Mouse (Mus musculus) ES-CJ7 (cell line): ENCODE data around the gene Chil1.

ENCODE experiments used
- DNase-seq: peaks from one replicate; pipeline ENCODE4 v3.0.0; 2011; ENCODE audit warnings: low read depth, low spot score

Chil1 gene

GRCm38 (mm10) chr1:134230638-134231228, 48.8 kb downstream of the Chil1 start:
- no peak for DNase-seq

- no peak for DNase-seq
Measured at GRCm38 (mm10) chr1:134231270-134231669, 49.3 kb downstream of the Chil1 start.

GRCm38 (mm10) chr1:134231681-134232080, 49.7 kb downstream of the Chil1 start:
- no peak for DNase-seq

- no peak for DNase-seq
Measured at GRCm38 (mm10) chr1:134232326-134232725, 50.4 kb downstream of the Chil1 start.

GRCm38 (mm10) chr1:134232778-134233531, 51.0 kb downstream of the Chil1 start:
- no peak for DNase-seq

GRCm38 (mm10) chr1:134233681-134234454, 51.9 kb downstream of the Chil1 start:
- no peak for DNase-seq

GRCm38 (mm10) chr1:134234455-134235390, 52.7 kb downstream of the Chil1 start:
- no peak for DNase-seq

GRCm38 (mm10) chr1:134235391-134235921, 53.5 kb downstream of the Chil1 start, which contains the start of gene Adora1:
Gene Adora1, minus strand, starts transcription at chr1:134235431.
- DNase-seq, result peak; percentile 31

- DNase-seq, result no peak
Measured at GRCm38 (mm10) chr1:134236142-134236541, 54.2 kb downstream of the Chil1 start.

GRCm38 (mm10) chr1:134237438-134237837, 55.5 kb downstream of the Chil1 start:
- no peak for DNase-seq
